Mouse (Mus musculus) neural tube, embryonic 14.5 days (tissue): ENCODE data around the gene Fam193b. TPM values are rescaled to one million over a fixed set of nuclear protein-coding genes. Genes with fewer than 3 reads are reported as not detected.
A peak's percentile ranks its signal among the peaks of the same experiment; 100 is the strongest.

Experiments
- ATAC-seq: fragments of 200-750 bp; cut with Nextera tagmentation; 2 replicates; pipeline ENCODE4 v1.8.0; 2017; ENCODE audit warnings: low read depth, mild to moderate bottlenecking, moderate TSS enrichment, moderate library complexity
- H3K27ac ChIP-seq: fragments of 300-500 bp; sonication (generic); 2 replicates; pipeline ENCODE4 v1.5.1; 2014; ENCODE audit warnings: low read depth, mild to moderate bottlenecking, control low read depth, low read length, moderate library complexity, mixed read lengths
- H3K27me3 ChIP-seq: fragments of 300-500 bp; sonication (generic); 2 replicates; pipeline ENCODE4 v1.6.1; 2014; ENCODE audit warnings: low read length; ENCODE audit not compliant: control insufficient read depth, insufficient read depth
- H3K36me3 ChIP-seq: fragments of 300-500 bp; sonication (generic); 2 replicates; pipeline ENCODE4 v1.6.1; 2014; ENCODE audit warnings: low read length, mixed read lengths; ENCODE audit not compliant: control insufficient read depth, insufficient read depth
- H3K4me1 ChIP-seq: fragments of 300-500 bp; sonication (generic); 2 replicates; pipeline ENCODE4 v1.6.1; 2014; ENCODE audit warnings: low read length; ENCODE audit not compliant: control insufficient read depth, insufficient read depth
- H3K4me2 ChIP-seq: fragments of 300-500 bp; sonication (generic); 2 replicates; pipeline ENCODE4 v1.6.1; 2014; ENCODE audit warnings: mild to moderate bottlenecking, low read depth, low read length, control low read depth
- H3K4me3 ChIP-seq: fragments of 300-500 bp; sonication (generic); 2 replicates; pipeline ENCODE4 v1.5.1; 2014; ENCODE audit warnings: low read depth, low read length, control low read depth, mixed read lengths
- H3K9ac ChIP-seq: fragments of 300-500 bp; sonication (generic); replicated peaks from 2 replicates; pipeline ENCODE4 v1.6.1; 2014; ENCODE audit warnings: low read depth, mild to moderate bottlenecking, control low read depth, low read length, mixed read lengths
- H3K9me3 ChIP-seq: fragments of 300-500 bp; sonication (generic); 2 replicates; pipeline ENCODE4 v1.6.1; 2016; ENCODE audit warnings: low read length; ENCODE audit not compliant: control insufficient read depth
- WGBS: fragments of 180-500 bp; shearing (Covaris S2); extraction: QIAGEN DNeasy Blood & Tissue Kit; methylation state at CpG from one replicate; pipeline ENCODE4 v1.1.7; 2014; 5-methylcytosine and 5-hydroxymethylcytosine counted together
- polyA plus RNA-seq: library from polyadenylated mRNA; unstranded; fragments of >200 nt; fragmentation: Nextera tagmentation; extraction: Ambion mirVana; gene quantifications from 2 replicates; pipeline ENCODE4 v1.2.1, GENCODE M21; 2014

The Fam193b gene
- polyA plus RNA-seq, 1 experiment from 2014 or later = 50.1 TPM

DNA sequence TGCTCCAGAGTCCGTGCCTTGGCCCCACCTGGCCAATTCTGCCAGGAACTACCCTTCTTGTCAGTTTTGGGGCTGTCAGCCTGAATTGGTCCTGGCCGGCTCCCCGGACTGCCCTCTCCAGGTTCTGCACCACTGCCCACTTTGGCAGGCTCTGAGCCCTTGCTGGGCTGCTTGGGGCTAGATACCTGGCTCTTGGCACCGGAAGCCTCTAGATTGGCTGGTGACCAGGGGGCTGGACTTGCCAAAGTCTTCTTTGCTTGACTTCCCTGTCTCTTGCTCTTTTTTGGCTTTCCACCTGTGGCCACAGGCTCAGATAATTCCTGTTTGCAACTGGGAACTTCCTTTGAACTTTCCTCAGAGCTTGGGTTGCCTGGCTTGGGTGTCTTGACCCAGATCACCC lies 28.0 kb downstream of the Fam193b start:
- Histone ChIP-seq H3K4me2 (no peak overlapping the region), H3K9ac (no peak overlapping the region), H3K36me3 (peaks cover 81% of the 10 kb centered on the region), H3K9me3 (no peaks in the 10 kb centered on the region), H3K4me1 (no peaks in the 10 kb centered on the region), H3K27me3 (no peaks in the 10 kb centered on the region), H3K4me3 (no peak overlapping the region), H3K27ac (no peak overlapping the region)
- no peak for ATAC-seq
- WGBS = 94% methylated on average over 4 of the region's 4 CpGs

DNA sequence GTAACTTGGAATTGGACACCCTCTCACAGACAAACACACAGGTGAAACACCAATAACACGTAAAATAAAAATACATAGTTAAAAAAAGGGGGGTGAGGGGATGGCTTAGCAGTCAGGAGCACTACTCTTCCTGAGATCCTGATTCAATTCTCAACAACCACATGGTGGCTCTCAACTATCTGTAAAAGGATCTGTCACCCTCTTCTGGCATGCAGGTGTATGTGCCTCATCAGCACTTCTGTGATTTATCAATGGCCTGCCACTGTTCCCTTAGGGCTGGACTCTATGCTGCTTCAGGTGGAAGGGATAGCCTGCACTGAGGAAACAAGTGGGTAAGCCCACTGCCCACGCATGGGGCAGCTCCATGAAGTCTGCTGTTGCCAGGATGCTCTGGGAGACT lies 30.0 kb downstream of the Fam193b start:
- Histone ChIP-seq H3K27ac (no peak overlapping the region), H3K27me3 (no peaks in the 10 kb centered on the region), H3K4me1 (no peaks in the 10 kb centered on the region), H3K4me2 (no peak overlapping the region), H3K9ac (no peak overlapping the region), H3K9me3 (no peaks in the 10 kb centered on the region), H3K4me3 (no peak overlapping the region), H3K36me3 (peaks cover 71% of the 10 kb centered on the region)
- WGBS = 87% methylated on average over 2 of the region's 2 CpGs
- no peak for ATAC-seq

DNA sequence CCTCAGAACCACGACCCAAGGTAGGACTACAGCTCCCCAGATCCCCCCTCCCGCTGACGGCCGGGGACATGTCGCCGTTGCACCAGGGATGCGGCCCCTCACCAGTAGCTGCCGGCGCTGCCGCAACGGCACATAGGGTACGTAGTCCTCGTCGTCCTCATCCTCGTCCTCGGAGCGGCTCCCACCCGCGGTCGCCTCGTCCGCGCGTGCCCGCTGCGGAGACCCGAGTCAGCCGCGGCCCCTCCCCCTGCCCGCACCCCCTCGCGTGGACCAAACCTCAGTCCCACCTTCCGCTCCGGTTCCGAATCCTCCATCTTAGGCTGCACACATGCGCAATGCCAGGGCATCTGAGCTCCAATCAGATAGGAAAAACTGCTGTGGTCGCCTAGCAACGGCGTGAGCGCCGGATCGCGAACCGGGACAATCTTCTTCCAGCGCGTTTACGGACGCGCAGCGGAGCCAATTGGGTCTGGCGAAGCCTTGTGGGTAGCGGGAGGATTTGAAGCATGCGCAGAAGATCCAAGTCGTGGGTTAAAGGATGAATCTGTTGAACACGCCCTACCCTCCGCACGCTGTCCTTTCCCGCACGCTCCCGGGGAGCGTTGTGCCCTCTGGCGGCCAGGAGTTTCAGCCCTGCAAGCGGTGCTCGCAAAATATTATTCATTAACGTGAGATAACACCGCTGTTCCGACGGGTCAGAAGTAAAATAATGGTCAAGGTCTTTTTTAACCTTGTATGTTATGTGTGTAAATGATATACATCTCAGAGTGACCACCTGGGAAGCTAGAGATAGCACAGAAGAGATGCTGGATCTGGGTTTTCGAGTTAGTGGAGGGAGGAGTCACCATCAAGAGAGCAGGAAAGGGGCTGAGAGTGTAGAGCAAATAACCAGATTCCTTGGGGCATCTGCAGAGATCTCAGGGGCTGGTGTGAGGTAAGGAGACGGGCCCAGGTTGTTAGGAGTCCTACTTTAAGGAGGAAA lies 34.4 kb downstream of the Fam193b start, which contains the start of gene Ddx41:
Gene Ddx41, minus strand, starts transcription at position 465 of the 982 bp plus-strand sequence.
- Histone ChIP-seq H3K27me3 (no peaks in the 10 kb centered on the region), H3K4me3 (peak within 1 kb of the TSS; percentile 78), H3K36me3 (peaks cover 46% of the 10 kb centered on the region), H3K27ac (peak within 1 kb of the TSS; percentile 75), H3K9me3 (no peaks in the 10 kb centered on the region), H3K9ac (peak within 1 kb of the TSS; percentile 80), H3K4me1 (peaks cover 9% of the 10 kb centered on the region), H3K4me2 (peak within 1 kb of the TSS; percentile 89)
- ATAC-seq = peak; percentile 98
- WGBS = 1% methylated on average over 64 of the region's 70 CpGs

DNA sequence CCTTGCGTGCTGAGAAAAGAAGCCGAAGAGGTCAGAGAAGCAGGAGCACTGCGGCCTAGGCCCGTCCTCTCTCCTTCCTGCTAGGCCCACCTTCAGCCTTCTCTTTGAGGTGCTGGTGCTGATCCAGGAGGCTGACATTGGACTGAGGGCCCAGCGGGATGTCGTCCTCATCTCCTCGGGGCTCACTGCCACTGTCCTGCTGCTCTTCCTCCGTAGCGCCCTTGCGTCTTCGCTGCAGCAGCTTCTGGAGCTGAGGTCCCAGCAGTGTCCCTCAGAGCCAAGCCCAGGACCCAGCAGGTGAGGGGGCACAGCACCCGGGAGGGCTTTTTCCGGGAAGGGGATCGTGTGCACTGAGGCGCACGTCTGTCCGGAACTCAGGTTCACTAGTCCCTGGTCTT lies 35.1 kb downstream of the Fam193b start:
- Histone ChIP-seq H3K9me3 (no peaks in the 10 kb centered on the region), H3K9ac (peak overlapping the region; percentile 80), H3K27me3 (no peaks in the 10 kb centered on the region), H3K27ac (peak overlapping the region; percentile 75), H3K36me3 (peaks cover 44% of the 10 kb centered on the region), H3K4me3 (peak overlapping the region; percentile 78), H3K4me2 (peak overlapping the region; percentile 89), H3K4me1 (peaks cover 9% of the 10 kb centered on the region)
- WGBS = 16% methylated on average over 17 of the region's 17 CpGs
- no peak; the same call in none of the 2 replicates for ATAC-seq

DNA sequence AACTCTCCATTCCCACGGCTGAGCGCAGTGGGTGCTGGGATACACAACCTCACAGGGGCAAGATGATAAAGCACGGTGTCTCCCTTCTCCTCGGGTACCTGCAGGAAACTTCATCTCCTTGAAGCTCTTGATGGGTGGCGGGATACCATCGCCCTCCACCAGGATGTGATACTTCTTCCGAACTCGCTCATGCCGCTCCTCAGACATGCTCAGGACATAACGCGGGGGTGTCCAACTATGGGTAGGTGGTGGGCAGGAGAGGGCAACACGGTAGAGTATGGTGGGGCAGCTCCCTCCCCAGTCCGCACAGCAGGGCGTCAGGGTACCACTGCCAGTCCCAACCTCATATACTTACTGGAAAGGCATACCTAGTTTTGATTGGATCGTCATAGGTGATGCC lies 35.7 kb downstream of the Fam193b start:
- H3K36me3 ChIP-seq = peaks cover 44% of the 10 kb centered on the region
- peak overlapping the region; percentile 89 for H3K4me2 ChIP-seq
- no peaks in the 10 kb centered on the region for H3K9me3 ChIP-seq
- H3K4me1 ChIP-seq = peaks cover 9% of the 10 kb centered on the region
- ATAC-seq = no peak
- no peak overlapping the region for H3K27ac ChIP-seq
- H3K9ac ChIP-seq = peak overlapping the region; percentile 80; the same call in 1 of the 2 replicates
- peak overlapping the region; percentile 78 for H3K4me3 ChIP-seq
- WGBS = 95% methylated on average over 15 of the region's 15 CpGs
- H3K27me3 ChIP-seq = no peaks in the 10 kb centered on the region

DNA sequence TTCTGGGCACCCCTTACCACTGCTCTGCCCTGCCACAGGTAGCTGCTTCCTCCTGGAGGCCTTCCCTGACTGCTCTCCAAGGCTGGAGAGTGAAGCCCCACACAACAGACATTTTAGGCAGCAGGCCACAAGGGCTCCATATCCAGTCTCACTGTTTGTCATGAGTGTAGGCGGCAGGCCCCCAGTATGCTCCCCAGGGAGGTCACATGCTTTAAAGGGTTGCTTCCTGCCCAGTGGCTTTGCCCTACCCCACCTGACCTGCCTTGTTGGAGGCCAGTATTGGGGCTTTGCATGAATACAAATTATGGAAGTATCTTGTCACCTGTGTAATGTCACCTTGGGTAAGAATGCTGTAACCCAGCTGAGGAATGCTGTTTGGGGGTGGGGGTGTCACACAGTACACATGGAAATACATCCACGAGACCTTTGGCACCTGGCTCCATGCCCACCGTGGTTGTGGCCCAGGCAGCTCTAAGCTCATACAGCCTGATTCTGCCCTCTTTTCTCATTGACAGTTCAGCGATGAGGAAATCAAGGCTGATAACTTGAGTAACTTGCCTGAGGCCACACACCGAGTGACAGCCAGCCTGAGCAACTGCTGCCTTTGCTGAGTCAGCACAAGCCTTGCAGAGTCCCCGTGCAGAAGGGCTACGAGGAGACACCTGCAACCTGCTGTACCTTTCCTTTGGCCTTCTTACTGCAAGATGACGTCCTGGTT lies 41.6 kb downstream of the Fam193b start, which contains the start of gene Dok3:
Gene Dok3, minus strand, starts transcription at position 99 of the 718 bp plus-strand sequence.
- H3K9me3 ChIP-seq = no peaks in the 10 kb centered on the region
- H3K27ac ChIP-seq = no peak within 1 kb of the TSS
- no peak within 1 kb of the TSS for H3K9ac ChIP-seq
- H3K4me3 ChIP-seq = no peak within 1 kb of the TSS
- ATAC-seq = no peak
- H3K36me3 ChIP-seq = peaks cover 40% of the 10 kb centered on the region
- 87% methylated on average over 8 of the region's 8 CpGs for WGBS
- no peak within 1 kb of the TSS for H3K4me2 ChIP-seq
- H3K27me3 ChIP-seq = no peaks in the 10 kb centered on the region
- H3K4me1 ChIP-seq = no peaks in the 10 kb centered on the region

DNA sequence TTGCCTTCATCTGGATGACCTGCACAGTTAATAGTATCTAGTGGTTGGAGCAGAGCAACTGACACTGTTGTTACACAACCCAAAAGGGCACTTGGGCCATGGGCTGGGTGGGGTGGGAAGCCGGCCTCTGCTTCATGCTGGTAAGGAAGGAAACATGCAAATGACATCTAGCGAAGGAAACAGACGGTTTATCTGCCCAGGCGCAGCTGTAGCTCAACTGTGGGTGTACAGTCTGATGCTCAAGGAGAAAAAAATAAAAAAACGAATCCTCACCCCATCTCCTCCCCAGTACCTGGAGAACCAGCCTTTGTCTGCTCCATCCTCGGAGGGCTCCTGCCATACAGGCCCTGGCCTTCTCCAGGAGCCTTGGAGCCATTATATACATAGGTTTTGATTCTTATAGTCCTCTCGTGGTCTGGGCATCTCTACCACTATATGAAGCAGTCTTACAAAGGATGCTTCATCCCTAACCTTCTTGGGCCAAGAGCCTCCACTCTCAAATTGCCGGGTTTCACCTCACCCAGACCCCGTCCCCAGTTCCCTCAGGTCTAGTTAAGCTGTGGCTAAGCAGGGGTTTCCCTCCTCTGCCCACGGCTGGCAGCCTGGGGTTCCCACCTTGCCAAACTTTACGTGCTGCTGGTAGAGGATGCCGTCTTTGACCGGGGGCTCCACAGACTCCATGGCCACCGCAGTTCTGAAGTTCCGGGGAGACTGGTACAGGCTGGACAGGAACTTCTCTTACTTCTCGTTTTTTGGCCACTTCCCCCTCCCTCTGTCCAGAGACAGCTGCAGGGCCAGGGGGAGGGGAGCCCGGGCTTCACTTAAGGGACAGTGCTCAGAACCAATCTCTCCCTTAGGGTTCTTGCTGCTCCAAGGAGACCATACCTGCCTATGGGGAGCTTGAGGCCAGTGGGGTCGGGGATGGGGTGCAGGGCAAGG lies 42.8 kb downstream of the Fam193b start:
- peaks cover 36% of the 10 kb centered on the region for H3K36me3 ChIP-seq
- H3K27ac ChIP-seq = no peak overlapping the region
- 84% methylated on average over 18 of the region's 18 CpGs for whole genome bisulfite sequencing

DNA sequence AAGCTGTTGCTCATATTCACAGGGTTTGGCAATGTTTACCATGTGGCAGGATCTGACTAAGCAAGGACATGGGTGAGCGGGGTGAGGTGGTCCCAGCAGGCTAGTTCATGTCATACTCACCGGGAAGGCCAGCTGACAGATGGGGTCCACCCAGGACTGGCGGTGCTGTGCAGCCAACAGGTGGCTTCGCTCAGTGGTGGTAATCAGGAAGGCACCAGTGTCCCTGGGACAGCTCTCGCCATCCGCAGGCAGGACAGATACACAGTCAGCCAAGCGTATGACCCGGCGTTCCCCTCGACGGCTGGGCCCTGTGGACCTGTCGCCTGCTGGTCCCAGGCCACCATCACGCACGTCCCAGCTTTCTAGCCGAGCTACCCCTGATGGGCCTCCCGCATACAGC lies 43.7 kb downstream of the Fam193b start:
- no peak overlapping the region for H3K27ac ChIP-seq
- H3K4me3 ChIP-seq = no peak overlapping the region
- H3K27me3 ChIP-seq = no peaks in the 10 kb centered on the region
- 0 out of 2 replicates have a peak, but pooled peaks have one; percentile 28 for ATAC-seq
- H3K9me3 ChIP-seq = no peaks in the 10 kb centered on the region
- H3K4me2 ChIP-seq = no peak overlapping the region
- H3K9ac ChIP-seq = no peak overlapping the region
- 82% methylated on average over 16 of the region's 16 CpGs for WGBS
- no peaks in the 10 kb centered on the region for H3K4me1 ChIP-seq
- peaks cover 30% of the 10 kb centered on the region for H3K36me3 ChIP-seq

More for the DNA sequence above, 42.8 kb downstream of the Fam193b start:
- no peak overlapping the region for H3K9ac ChIP-seq
- H3K9me3 ChIP-seq = no peaks in the 10 kb centered on the region
- no peak overlapping the region for H3K4me2 ChIP-seq
- ATAC-seq = no peak
- H3K4me3 ChIP-seq = no peak overlapping the region
- H3K27me3 ChIP-seq = no peaks in the 10 kb centered on the region
- no peaks in the 10 kb centered on the region for H3K4me1 ChIP-seq
